Mouse (Mus musculus) retina, postnatal 7 days (tissue): Measurements from ENCODE around the gene Gm11115.

Source experiments
- DNase-seq: peaks from one replicate; pipeline ENCODE4 v3.0.0-alpha.2; 2012; ENCODE audit warnings: low read depth, low spot score

Gm11115 gene

GRCm38 (mm10) chr5:88153999-88154398 is at the start of gene Gm11115:
Gene Gm11115, minus strand, starts transcription at chr5:88154099.
- no peak for DNase-seq

GRCm38 (mm10) chr5:88111430-88111829 is 42.5 kb downstream of the Gm11115 start, which contains the start of gene Gm11116:
Gene Gm11116, minus strand, starts transcription at chr5:88111530.
- no peak for DNase-seq
